Mouse (Mus musculus): ENCODE measurements around the gene Itih3.

Gene Itih3

GRCm38 (mm10) chr14:30902628-30903027 is 20.9 kb downstream of the Itih3 start:
- no peak for DNase-seq (ENCODE audit: low spot score)

- DNase-seq (ENCODE audit: low spot score) = no peak
These were observed 23.6 kb downstream of the Itih3 start for GRCm38 (mm10) chr14:30899972-30900371.

- DNase-seq (ENCODE audit: low spot score) = no peak
These were observed 35.3 kb downstream of the Itih3 start for GRCm38 (mm10) chr14:30888271-30888732.

DNA sequence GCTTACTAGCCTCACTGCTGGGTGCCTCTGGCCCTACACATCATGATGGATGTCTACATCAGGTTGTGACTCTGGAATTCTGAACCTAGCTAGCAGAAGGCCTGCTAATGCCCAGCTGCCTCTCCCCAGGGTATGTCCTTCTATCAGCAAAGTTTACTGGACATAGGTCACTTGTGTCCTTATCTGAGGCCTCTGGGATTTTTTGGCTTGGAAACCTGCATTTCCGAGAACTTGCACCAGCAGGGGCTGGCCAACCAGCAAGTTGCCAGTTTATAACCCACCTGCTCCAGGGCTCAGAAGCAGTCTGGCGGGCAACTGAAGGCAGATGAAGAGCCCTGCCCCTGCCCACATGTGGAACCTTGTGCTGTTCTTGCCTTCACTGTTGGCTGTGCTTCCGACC is 37.4 kb downstream of the Itih3 start, which contains the start of gene Itih4:
Gene Itih4 (plus strand): TSS at position 273 of the 400 bp plus-strand sequence.
- no peak for DNase-seq (ENCODE audit: low spot score)

- DNase-seq (ENCODE audit: low spot score) = no peak
These were observed 38.3 kb downstream of the Itih3 start for GRCm38 (mm10) chr14:30885298-30885697.

GRCm38 (mm10) chr14:30881718-30882108 is 41.8 kb downstream of the Itih3 start:
- no peak for DNase-seq (ENCODE audit: low spot score)

GRCm38 (mm10) chr14:30880811-30881717 is 42.5 kb downstream of the Itih3 start:
- peak; percentile 29 for DNase-seq (ENCODE audit: low spot score)

DNA sequence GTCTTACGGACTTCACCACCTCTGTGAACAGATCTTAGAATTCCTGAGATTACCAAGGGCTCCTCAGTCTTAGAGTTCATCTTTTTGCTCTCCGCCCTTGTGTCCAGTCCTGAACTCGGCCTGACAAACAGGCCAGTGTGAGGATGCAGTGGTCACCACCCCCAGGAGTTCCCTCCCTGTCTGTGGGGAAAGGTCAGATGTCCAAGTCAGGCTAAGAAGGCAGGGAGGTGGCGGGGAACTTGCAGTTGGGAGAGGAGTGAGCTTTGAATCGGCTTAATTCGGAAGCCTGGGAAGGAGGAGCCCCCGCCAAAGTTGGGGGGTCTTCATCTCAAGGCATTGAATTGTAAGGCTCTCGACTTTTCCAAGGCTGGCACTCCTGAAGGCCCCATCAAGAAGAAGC is 43.3 kb downstream of the Itih3 start:
- DNase-seq (ENCODE audit: low spot score) = no peak

- no peak for DNase-seq (ENCODE audit: low spot score)
These were observed 43.8 kb downstream of the Itih3 start for GRCm38 (mm10) chr14:30879794-30880193.

DNA sequence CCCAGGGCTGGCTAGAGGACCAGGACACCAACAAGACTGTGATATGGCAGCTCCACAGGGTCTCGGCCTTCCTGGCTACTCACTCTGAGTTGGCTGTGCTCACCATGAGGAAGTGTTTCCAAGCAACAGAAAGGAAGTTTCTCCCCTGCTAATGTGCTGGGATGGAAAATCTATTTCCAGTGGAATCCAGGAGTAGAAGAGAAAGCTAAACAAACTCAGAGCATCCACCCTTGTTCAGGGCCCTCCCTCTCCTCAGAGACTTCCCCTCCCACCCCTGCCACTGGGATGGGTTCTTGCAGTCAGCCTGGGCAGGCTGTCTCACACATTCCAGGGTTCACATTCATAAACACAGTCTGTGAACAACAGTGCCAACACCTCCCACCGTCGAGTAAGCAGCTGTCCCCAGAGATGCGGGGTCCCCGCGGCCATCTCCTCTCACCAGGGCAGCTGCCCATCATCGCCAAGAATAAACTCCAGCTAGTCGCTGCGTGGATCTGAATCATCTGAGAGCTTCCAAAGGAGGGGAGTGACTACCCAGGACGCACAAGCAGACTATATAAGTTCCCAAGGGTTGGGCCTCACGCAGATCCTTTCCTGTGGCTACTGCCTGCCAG is 44.5 kb downstream of the Itih3 start, which contains the start of gene Mustn1:
Gene Mustn1 (plus strand): TSS at position 243 of the 614 bp plus-strand sequence.
- DNase-seq (ENCODE audit: low spot score) = no peak

- DNase-seq (ENCODE audit: low spot score) = no peak
These were observed 45.7 kb downstream of the Itih3 start for GRCm38 (mm10) chr14:30877827-30878226.

- no peak for DNase-seq (ENCODE audit: low spot score)
These were observed 47.1 kb downstream of the Itih3 start for GRCm38 (mm10) chr14:30876451-30876850.

GRCm38 (mm10) chr14:30875955-30876354 is 47.6 kb downstream of the Itih3 start:
- no peak for DNase-seq (ENCODE audit: low spot score)

- no peak for DNase-seq (ENCODE audit: low spot score)
These were observed 48.3 kb downstream of the Itih3 start for GRCm38 (mm10) chr14:30875130-30875865.

DNA sequence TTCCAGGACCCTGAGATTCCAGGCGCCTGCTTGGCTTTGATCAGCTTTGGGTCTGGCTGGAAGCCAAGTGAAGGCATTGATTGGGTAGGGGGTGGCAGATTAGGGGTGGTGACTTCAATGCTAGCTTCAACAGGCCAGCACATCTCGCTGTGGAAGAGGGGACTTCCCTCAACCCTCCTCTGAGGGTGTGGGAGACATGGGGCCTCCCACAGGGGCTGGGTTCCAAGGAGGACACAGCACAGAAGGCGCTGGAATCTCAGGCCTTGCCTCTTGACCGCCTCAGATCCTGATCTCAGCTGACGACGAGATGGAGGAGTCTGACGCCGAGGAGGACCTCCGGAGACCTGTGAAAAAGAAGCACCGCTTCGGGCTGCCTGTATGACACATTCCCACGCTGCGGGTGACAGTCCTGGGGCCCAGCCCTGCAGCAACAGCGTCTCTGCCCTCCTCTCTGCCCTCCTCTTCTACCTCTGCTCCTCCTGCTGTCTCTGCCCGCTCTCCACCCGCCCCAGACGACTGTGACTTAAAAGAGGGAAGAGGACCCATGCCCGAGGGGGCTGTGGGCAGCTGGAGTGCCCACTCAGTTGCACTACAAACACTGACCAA is 49.4 kb downstream of the Itih3 start:
- no peak for DNase-seq (ENCODE audit: low spot score)

- DNase-seq (ENCODE audit: low spot score) = no peak
These were observed 53.1 kb downstream of the Itih3 start for GRCm38 (mm10) chr14:30870206-30871147.

GRCm38 (mm10) chr14:30869391-30869801 is 54.2 kb downstream of the Itih3 start:
- DNase-seq (ENCODE audit: low spot score) = no peak

DNA sequence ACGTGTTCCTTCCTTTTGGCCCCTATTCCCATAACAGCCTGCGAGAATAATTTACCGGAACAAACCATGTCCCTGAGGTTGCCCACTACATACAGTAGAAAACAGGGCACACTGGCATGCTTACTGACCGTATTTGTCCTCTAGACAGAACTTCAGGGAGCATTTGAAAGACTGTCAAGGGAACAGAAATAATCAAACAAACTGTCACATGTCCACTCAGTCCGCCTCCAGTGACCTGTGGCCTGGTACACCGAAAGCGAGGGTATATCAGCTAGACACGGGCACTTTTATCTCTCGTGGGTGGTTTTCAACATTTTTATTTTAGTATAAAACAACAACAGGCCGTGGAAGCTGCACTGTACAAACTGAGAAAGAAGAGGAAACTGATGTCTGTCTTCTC is 54.7 kb downstream of the Itih3 start:
- no peak for DNase-seq (ENCODE audit: low spot score)

DNA sequence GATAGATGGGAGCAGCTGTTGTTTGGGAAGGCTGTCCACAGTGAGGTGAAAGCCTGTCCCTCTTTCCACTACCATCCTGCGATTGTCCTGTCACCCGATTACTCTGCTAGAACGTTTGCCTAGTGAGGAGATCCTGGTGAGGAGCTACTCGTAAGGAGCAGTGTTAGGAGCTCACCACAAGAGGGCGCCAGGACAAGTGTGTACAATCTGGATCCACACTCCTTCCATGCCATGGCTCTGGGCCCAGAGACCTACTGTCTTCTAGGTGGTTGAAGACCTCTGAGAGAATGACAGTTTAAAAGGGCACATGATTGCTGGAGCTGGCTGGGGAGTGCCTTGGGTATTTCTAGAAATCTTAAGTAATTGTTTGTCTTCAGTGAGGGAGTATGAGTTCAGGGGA is 56.5 kb downstream of the Itih3 start:
- peak; percentile 65 for DNase-seq (ENCODE audit: low spot score)

GRCm38 (mm10) chr14:30865311-30865710 is 58.2 kb downstream of the Itih3 start:
- no peak for DNase-seq (ENCODE audit: low spot score)

DNA sequence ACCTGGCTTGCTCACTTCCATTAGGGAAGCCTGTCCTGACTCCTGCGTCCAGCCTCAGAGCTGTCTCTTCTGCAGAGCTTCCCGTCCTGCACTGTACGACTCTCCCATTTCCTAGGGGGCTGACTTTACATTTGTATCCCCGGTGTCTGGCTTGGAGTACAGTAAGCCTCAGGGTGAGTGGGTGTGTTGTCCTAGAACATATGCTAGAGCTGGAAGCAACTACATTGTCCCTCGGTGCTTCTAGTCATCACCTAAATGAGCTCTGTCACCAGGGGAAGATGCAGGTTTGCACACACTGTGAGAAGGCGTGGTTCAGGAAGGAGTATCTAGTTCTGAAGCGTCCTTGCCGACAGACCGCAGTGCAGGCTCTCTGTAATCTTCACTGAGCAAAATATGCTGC is 61.2 kb downstream of the Itih3 start:
- no peak for DNase-seq (ENCODE audit: low spot score)

Measured in c-Kit-positive CD71-positive TER-119-positive erythroid progenitor cells, embryonic 14.5 days (primary cell).